Mouse (Mus musculus): Measurements from ENCODE around the gene Hist1h2bc. TPM values are rescaled to one million over a fixed set of nuclear protein-coding genes. Genes with fewer than 3 reads are reported as not detected.
"Not testable (repeated sequence)": the region's sequence is repeated elsewhere in the genome, so short reads cannot be mapped to it uniquely, and the experiment has no call there.

Gene Hist1h2bc
- polyA plus RNA-seq, 1 experiment from 2014 or later = 63.3 TPM

DNA sequence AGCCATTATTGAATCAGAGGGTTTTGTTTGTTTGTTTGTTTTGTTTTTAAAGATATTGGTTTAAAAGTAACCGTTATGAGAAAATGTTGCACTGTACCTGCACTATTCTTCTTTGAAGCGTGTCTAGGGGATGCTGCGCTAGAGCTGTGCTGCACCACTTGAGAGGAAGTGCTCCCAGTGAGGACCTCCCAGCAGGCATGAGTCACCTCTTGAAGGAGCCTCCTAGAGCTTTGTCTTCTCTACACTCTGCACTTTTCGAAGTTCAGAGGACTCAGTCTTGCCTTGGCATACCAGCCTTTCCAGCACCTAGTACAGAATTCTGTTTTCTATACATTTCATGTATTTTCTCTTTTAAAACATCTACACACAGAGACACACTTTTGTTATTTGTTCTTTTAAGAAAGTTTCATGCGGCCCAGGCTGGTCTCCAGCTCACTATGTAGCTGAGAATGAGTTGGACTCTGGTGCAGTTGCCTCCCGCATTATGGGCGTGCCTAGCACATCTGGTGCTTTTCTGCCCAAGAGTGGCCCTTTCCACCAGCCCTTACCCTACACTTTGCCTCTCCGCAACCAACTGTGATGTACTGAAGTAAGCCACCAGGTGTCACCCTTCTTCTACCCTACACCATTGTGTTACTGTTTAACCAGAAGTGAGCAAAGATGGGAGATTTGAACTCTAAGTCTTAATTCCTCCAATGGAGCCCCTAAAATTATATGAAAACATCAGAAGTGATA is 17.0 kb downstream of the Hist1h2bc start:
- no peak overlapping the region for H3K4me3 ChIP-seq (replicated peaks)
- no peaks in the 10 kb centered on the region for H3K27me3 ChIP-seq
- no peak overlapping the region for H3K9ac ChIP-seq
- H3K9me3 ChIP-seq (replicated peaks) = no peaks in the 10 kb centered on the region
- no peaks in the 10 kb centered on the region for H3K36me3 ChIP-seq
- H3K4me1 ChIP-seq = 0 out of 2 replicates have a peak, but pooled peaks cover 14% of the 10 kb centered on the region
- peak; percentile 48; the same call in 1 of the 2 replicates for ATAC-seq (ENCODE audit: insufficient number of reproducible peaks, low FRiP score, low TSS enrichment, low read depth)
- no peak overlapping the region for H3K27ac ChIP-seq (replicated peaks)
- no peak overlapping the region for H3K4me2 ChIP-seq (replicated peaks)
- 29% methylated on average over 8 of the region's 8 CpGs for WGBS

DNA sequence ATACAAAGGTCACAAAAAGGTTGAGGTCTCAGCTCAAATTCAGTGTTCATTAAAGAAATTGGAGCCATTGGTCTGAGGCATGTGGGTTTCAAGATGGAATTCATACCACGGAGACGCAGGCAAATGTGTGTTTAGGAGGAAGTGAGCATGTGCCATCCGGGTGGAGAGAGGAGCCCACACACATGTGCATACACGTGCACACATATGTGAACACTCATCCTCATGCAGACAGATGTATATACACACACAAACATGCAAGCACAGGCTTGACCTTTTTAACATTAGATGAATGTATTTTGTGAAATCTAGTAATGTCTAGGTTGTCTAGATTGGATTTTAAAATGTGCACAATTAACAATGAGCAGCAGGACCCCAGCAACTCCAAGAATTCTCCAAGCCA is 18.2 kb downstream of the Hist1h2bc start:
- Histone ChIP-seq H3K4me3 (replicated peaks) (no peak overlapping the region), H3K36me3 (no peaks in the 10 kb centered on the region), H3K9ac (no peak overlapping the region), H3K4me1 (0 out of 2 replicates have a peak, but pooled peaks cover 10% of the 10 kb centered on the region), H3K4me2 (replicated peaks) (no peak overlapping the region), H3K9me3 (replicated peaks) (no peaks in the 10 kb centered on the region), H3K27me3 (no peaks in the 10 kb centered on the region), H3K27ac (replicated peaks) (no peak overlapping the region)
- ATAC-seq (ENCODE audit: insufficient number of reproducible peaks, low FRiP score, low TSS enrichment, low read depth) = no peak
- 57% methylated on average over 4 of the region's 4 CpGs for whole genome bisulfite sequencing

DNA sequence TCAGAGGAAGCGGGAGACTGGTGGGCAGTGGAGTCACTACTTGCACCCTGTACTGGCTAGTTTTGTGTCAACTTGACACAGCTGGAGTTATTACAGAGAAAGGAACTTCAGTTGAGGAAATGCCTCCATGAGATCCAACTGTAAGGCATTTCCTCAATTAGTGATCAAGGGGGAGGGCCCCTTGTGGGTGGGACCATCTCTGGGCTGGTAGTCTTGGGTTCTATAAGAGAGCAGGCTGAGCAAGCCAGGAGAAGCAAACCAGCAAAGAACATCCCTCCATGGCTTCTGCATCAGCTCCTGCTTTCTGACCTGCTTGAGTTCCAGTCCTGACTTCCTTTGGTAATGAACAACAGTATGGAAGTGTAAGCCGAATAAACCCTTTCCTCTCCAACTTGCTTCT is 18.8 kb downstream of the Hist1h2bc start:
- not testable (repeated sequence) for H3K9me3 ChIP-seq (replicated peaks); H3K9ac ChIP-seq; H3K27ac ChIP-seq (replicated peaks); H3K27me3 ChIP-seq; H3K4me2 ChIP-seq (replicated peaks); H3K36me3 ChIP-seq; H3K4me3 ChIP-seq (replicated peaks); ATAC-seq (ENCODE audit: insufficient number of reproducible peaks, low FRiP score, low TSS enrichment, low read depth)
- H3K4me1 ChIP-seq = 0 out of 2 replicates have a peak, but pooled peaks cover 10% of the 10 kb centered on the region
- WGBS = 84% methylated on average over 2 of the region's 2 CpGs

DNA sequence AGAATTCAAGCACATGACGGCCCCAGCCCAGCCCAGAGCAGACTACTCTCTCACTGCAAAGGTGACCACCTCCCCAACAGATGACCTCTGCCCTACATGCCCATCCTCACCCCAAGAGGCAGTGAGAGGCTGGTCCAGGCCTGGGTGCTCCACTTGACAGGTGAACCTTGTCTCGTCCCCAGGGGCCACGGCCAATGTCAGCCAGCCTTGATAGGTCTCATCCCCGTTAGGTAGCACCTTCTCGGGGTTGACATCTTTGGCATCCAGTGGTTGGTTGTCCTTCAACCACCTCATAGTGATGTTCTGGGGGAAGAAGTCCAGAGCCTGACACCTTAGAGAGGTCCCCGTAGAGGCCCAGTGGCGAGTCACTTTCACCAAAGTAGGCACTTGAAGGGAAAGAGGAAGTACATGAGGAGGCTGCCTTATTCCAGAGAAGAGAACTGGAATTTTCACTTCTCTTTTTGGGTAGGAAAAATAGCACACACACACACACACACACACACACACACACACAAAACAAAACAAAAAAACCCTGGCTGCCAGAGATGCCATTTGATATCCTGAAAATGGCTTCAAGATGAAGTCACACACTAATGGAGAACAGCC is 21.9 kb downstream of the Hist1h2bc start:
- no peaks in the 10 kb centered on the region for H3K9me3 ChIP-seq (replicated peaks)
- no peak for ATAC-seq (ENCODE audit: insufficient number of reproducible peaks, low FRiP score, low TSS enrichment, low read depth)
- H3K4me1 ChIP-seq = peaks cover 14% of the 10 kb centered on the region; the same call in 1 of the 2 replicates
- H3K27ac ChIP-seq (replicated peaks) = no peak overlapping the region
- H3K36me3 ChIP-seq = no peaks in the 10 kb centered on the region
- no peaks in the 10 kb centered on the region for H3K27me3 ChIP-seq
- H3K4me2 ChIP-seq (replicated peaks) = no peak overlapping the region
- H3K9ac ChIP-seq = no peak overlapping the region
- WGBS = 90% methylated on average over 7 of the region's 7 CpGs
- no peak overlapping the region for H3K4me3 ChIP-seq (replicated peaks)

DNA sequence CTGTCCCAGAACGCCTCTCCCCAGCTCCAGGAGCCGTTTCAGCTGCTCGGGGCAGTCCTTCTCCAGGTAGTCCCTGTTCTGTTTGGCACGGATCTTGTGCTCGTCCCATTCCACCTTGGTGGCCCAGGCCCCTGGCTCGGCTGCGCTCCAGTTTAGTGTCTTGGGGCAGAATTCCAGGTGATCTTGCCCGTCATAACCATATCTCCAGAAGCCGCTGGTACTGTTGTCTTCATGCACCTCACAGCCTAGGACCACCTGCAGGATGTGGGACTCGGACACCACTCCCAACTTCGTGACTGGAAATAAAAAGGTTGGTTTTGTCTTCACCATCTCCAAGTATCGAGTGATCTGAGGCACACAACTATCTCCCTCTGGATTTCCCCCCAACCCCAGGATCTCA is 22.8 kb downstream of the Hist1h2bc start:
- H3K9ac ChIP-seq = no peak overlapping the region
- H3K4me3 ChIP-seq (replicated peaks) = no peak overlapping the region
- no peak for ATAC-seq (ENCODE audit: insufficient number of reproducible peaks, low FRiP score, low TSS enrichment, low read depth)
- H3K4me1 ChIP-seq = peaks cover 11% of the 10 kb centered on the region; the same call in 1 of the 2 replicates
- no peak overlapping the region for H3K27ac ChIP-seq (replicated peaks)
- no peaks in the 10 kb centered on the region for H3K9me3 ChIP-seq (replicated peaks)
- H3K36me3 ChIP-seq = no peaks in the 10 kb centered on the region
- WGBS = 93% methylated on average over 12 of the region's 12 CpGs
- no peaks in the 10 kb centered on the region for H3K27me3 ChIP-seq
- no peak overlapping the region for H3K4me2 ChIP-seq (replicated peaks)

DNA sequence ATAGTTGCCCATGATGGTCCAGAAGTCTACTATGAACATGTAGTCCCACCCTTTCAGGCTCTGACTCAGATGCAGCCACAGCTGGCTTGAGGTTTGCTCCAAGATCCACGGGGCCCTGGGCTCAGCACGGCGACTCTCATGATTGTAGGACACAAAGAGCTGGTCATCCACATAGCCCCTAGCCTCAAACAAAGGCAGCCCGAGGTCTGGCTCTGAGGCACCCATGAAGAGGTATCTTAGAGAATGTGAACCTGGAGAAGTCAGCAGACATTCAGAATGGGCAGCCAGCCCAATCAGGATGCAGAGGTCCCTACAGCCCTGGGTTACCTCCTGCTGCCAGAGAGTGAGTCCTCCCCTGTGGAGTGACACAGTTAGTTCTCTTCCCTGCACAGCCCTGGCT is 24.0 kb downstream of the Hist1h2bc start:
- ATAC-seq (ENCODE audit: insufficient number of reproducible peaks, low FRiP score, low TSS enrichment, low read depth) = no peak
- no peaks in the 10 kb centered on the region for H3K36me3 ChIP-seq
- no peak overlapping the region for H3K4me2 ChIP-seq (replicated peaks)
- H3K9me3 ChIP-seq (replicated peaks) = no peaks in the 10 kb centered on the region
- H3K4me3 ChIP-seq (replicated peaks) = no peak overlapping the region
- H3K9ac ChIP-seq = no peak overlapping the region
- H3K27ac ChIP-seq (replicated peaks) = no peak overlapping the region
- WGBS = 76% methylated on average over 4 of the region's 4 CpGs
- peaks cover 11% of the 10 kb centered on the region; the same call in 1 of the 2 replicates for H3K4me1 ChIP-seq
- no peaks in the 10 kb centered on the region for H3K27me3 ChIP-seq

DNA sequence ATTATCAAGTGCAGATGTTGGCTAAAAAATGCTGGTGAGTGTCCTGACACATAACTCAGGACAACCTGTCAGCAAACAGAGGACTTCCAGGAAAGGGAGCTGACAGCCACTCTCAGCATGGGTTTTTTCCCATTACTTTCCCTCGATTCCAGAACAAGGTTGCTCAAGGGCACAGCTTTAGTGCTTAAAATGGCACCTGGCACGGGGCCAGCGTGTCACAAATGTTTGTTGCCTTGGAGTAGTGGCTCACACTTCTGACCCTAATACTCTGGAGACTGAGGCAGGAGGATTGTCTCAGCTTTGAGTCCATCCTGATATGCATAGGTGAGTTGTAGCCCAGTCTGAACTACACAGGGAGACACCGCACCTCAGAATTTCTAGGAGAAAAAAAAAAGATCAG is 24.7 kb downstream of the Hist1h2bc start:
- Histone ChIP-seq H3K9me3 (replicated peaks) (no peaks in the 10 kb centered on the region), H3K36me3 (no peaks in the 10 kb centered on the region), H3K4me3 (replicated peaks) (no peak overlapping the region), H3K4me1 (peaks cover 11% of the 10 kb centered on the region; the same call in 1 of the 2 replicates), H3K27ac (replicated peaks) (no peak overlapping the region), H3K27me3 (no peaks in the 10 kb centered on the region), H3K9ac (no peak overlapping the region), H3K4me2 (replicated peaks) (no peak overlapping the region)
- 61% methylated on average over 4 of the region's 4 CpGs for WGBS
- ATAC-seq (ENCODE audit: insufficient number of reproducible peaks, low FRiP score, low TSS enrichment, low read depth) = no peak

DNA sequence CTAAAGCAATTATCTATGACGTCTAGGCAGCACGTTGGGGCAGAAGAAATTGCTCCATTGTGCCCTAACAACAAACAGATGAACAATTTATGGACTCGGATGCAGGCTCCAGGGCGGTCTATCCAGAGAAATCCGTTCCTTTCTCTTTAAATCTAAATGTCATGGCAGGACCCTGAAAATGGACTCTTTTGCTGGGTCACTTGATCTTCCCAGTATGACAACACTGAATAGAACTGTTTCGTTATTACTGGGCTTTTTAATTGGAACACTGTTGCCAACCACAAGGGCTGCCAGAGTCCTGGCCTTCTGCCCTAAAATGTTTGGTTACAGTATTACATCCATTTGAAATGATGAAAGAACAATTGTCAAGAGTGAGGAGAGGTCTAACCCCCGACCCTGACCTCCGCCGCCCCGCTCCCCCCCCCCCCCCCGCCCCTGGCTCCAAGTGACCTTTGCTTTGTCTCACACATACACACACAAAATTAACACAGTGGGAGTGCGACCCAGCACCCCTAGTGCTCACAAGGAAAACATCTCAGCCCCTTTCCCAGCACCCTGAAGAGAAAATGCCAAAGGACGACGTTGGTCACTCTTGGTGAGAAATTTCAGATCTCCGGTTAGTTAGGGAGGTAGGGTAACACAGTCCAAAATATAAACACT is 25.8 kb downstream of the Hist1h2bc start:
- Histone ChIP-seq H3K4me2 (replicated peaks) (peak overlapping the region; percentile 76), H3K9me3 (replicated peaks) (no peaks in the 10 kb centered on the region), H3K36me3 (no peaks in the 10 kb centered on the region), H3K27ac (replicated peaks) (no peak overlapping the region), H3K27me3 (no peaks in the 10 kb centered on the region), H3K4me1 (peaks cover 11% of the 10 kb centered on the region; the same call in 1 of the 2 replicates), H3K4me3 (replicated peaks) (peak overlapping the region; percentile 47), H3K9ac (peak overlapping the region; percentile 33)
- WGBS = 13% methylated on average over 15 of the region's 15 CpGs
- no peak for ATAC-seq (ENCODE audit: insufficient number of reproducible peaks, low FRiP score, low TSS enrichment, low read depth)

DNA sequence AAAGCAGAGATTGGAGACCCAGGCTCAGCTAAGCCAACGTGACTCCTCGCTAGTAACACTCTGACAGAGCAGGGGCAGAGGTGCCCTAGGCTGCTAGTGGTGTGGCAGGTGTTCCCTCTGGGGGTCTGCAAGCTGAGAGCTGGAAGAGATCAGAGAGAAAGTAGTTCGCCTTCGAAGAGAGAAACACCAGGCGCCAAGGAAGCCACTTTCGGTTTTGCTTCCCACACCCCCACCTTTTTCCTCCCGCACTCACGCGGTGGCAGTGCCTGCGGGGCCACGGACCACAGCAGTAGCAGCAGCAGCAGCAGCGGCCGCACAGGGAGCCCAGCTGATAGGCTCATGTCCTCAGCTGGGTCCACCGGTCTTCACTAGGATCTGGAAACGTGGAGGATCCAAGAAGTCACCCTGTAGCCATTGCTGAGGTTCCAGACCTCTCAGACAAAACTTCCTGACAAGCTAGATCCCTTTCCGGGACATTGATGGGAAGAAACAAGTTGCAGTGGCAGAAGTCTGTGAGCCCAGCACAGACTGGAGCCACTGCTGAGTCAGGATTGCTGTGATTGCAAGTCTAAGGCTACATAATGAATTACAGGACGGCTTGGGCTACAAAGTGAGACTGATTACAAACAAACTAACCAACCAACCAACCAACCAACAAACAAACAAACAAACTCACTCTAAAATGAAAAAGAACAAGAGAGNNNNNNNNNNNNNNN is 26.5 kb downstream of the Hist1h2bc start, which contains the start of gene Hfe:
Hfe (minus strand) TSS at position 481 of the 716 bp plus-strand sequence.
- Histone ChIP-seq H3K27ac (replicated peaks) (no peak within 1 kb of the TSS), H3K4me1 (peaks cover 11% of the 10 kb centered on the region; the same call in 1 of the 2 replicates), H3K4me2 (replicated peaks) (peak within 1 kb of the TSS; percentile 76), H3K27me3 (no peaks in the 10 kb centered on the region), H3K4me3 (replicated peaks) (peak within 1 kb of the TSS; percentile 47), H3K36me3 (no peaks in the 10 kb centered on the region), H3K9ac (peak within 1 kb of the TSS; percentile 33), H3K9me3 (replicated peaks) (no peaks in the 10 kb centered on the region)
- WGBS = 3% methylated on average over 17 of the region's 17 CpGs
- no peak for ATAC-seq (ENCODE audit: insufficient number of reproducible peaks, low FRiP score, low TSS enrichment, low read depth)

DNA sequence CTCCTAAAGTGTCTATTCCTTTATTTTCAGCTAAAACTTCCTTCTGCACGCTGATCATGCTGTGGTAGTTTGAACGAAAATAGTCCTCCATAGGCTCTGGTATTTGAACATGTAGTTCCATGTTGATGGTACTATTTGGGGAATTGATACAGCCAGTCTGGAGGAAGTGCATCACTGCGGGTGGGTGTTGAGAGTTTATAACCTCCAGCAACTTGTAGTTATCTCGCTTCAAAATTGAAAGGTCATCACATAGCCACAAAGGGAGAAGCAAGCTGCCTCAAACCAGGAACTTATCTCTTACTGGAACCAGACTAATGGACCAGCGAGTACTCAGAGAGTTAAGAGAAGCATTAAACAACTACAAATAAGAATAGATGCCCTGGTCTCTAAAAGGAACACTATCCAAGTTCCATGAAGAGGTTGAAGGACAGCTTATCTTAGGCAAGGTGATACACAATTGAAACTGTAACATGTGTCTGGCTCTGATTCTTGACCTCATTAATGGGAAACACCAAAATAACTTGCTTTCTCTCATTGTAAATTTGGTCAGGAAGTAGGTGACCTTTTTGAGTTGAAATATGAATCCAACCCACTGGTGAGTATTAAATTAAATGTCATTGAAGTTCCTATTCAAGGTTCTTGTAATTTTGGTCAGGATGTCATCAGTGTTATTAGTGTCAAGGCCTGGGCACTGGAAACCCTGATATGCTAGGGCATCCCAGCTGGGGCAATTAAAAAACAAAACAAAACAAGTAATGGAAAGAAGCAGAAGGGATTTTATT is 32.5 kb downstream of the Hist1h2bc start:
- Histone ChIP-seq H3K9ac (no peak overlapping the region), H3K27ac (replicated peaks) (no peak overlapping the region), H3K9me3 (replicated peaks) (no peaks in the 10 kb centered on the region), H3K27me3 (no peaks in the 10 kb centered on the region), H3K36me3 (no peaks in the 10 kb centered on the region), H3K4me2 (replicated peaks) (no peak overlapping the region), H3K4me3 (replicated peaks) (no peak overlapping the region), H3K4me1 (no peaks in the 10 kb centered on the region)
- ATAC-seq (ENCODE audit: insufficient number of reproducible peaks, low FRiP score, low TSS enrichment, low read depth) = no peak
- 85% methylated on average over 5 of the region's 5 CpGs for WGBS

All from embryonic facial prominence, embryonic 15.5 days (tissue).